Mouse (Mus musculus): ENCODE results near the gene Scgb2b18. TPM values are rescaled to one million over a fixed set of nuclear protein-coding genes. Genes with fewer than 3 reads are reported as not detected.

Gene Scgb2b18
- not detected in 4 replicates for total RNA-seq (2023)

DNA sequence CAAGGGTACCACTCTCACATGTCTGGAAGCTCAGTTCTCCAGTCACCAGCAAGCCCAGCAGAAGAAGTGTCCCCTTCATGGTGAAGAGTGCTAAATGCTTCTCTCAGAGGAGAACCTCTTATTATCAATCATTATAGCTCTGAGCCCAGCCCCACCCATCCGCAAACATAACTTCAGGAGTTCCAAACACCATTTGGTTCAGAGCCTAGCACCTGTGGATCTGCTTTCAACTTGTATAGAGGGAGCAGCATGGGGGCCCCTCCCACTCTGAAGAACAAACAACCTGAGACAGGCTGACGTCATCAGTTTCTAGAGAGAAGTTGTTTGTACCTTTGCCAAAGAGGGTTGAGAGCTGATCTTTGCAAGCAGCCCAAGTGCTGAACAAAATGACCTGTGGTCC, at the start of gene Scgb2b18:
TSS of gene Scgb2b18 (minus strand) at position 101 of the 400 bp plus-strand sequence.

DNA sequence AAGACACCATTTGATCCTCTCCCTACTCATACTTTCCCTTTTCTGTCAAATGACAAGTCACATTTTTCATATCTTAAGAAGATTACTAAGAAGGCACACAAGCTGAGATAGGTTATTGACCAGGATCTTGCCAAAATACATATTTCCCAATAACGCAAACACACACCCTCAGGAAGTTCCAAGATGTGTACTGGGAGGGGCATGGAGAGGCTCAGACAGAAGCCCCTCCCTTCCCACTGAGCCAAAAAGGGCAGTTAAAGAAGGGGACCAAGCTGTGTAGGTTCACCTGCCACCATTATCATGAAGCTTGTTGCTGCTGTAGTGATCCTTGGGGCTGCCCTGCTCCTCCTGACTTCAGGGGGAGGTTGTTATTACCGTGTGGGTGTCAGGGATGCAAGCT, 11.6 kb upstream of the Scgb2b18 start, which contains the start of gene Scgb1b18:
TSS of gene Scgb1b18 (plus strand) at position 301 of the 400 bp plus-strand sequence.

Other genes with a start within 250 kb of the Scgb2b18 start
- gene Scgb2b17, start 117.3 kb downstream of the Scgb2b18 start, total RNA-seq (2023): not detected in 4 replicates
- not detected in 4 replicates for gene Scgb1b17, start 110.4 kb downstream of the Scgb2b18 start, total RNA-seq (2023)
- not detected in 4 replicates for gene Scgb1b18, start 11.7 kb upstream of the Scgb2b18 start, total RNA-seq (2023)
- not detected in 4 replicates for gene Scgb2b19, start 106.5 kb upstream of the Scgb2b18 start, total RNA-seq (2023)
- not detected in 4 replicates for gene Scgb1b19, start 113.4 kb upstream of the Scgb2b18 start, total RNA-seq (2023)
- not detected in 4 replicates for gene Scgb2b20, start 192.5 kb upstream of the Scgb2b18 start, total RNA-seq (2023)
- gene Scgb1b20, start 199.4 kb upstream of the Scgb2b18 start, total RNA-seq (2023): not detected in 4 replicates

All from B cell, adult 62 days (primary cell).